20 mouse cellular contexts compared by ENCODE assay signal in genomic region chr6:108464308-108464979, GRCm38 (mm10).
DNase-seq lines count a peak whose midpoint lies in the region; ATAC-seq lines count a peak whose summit lies in the region.
"Had no signal": no experiment of that assay in that cellular context is flagged by ENCODE, and none has a peak within 500 bp of the region (broad histone marks: within the 10 kb centered on the region; RNA-seq: fewer than 3 reads in every experiment).

No protein-coding gene starts in this region.

- H3K4me1 ChIP-seq in forebrain, embryonic 11.5 days (replicated peaks; ENCODE audit: control insufficient read depth, insufficient read depth, low read length) = no peaks in the 10 kb centered on the region

- ATAC-seq in forebrain, embryonic 11.5 days (replicated peaks; ENCODE audit: low FRiP score) = no peak
- ATAC-seq: inflammation-experienced regulatory T-cells, adult 6 months had no signal

- no peak overlapping the region for H3K9ac ChIP-seq in forebrain, embryonic 11.5 days (ENCODE audit: low read length)
- H3K9ac ChIP-seq: liver, embryonic 14.5 days; neural tube, embryonic 12.5 days had no signal

- peak; percentile 13 for DNase-seq in kidney, adult 18-20 months
- no peak for DNase-seq in kidney, postnatal 10 days
- DNase-seq in adrenal gland, adult 2 months = peak; percentile 81
- peak; percentile 35 for DNase-seq in heart, adult 8-10 months (ENCODE audit: low spot score)
- DNase-seq in heart, postnatal 25 days (ENCODE audit: low spot score) = peak; percentile 17
- DNase-seq in forebrain, embryonic 11.5 days (ENCODE audit: low spot score) = no peak
- DNase-seq in frontal cortex, postnatal 10 days (ENCODE audit: low spot score in 2 of 2) = no peak
- DNase-seq: B cell, adult 2 months; cerebellum, postnatal 36 days; gastrocnemius, postnatal 25 days; left cerebral cortex, postnatal 4 days; lung, postnatal 14 days; thymus, postnatal 36 days had no signal

- no peaks in the 10 kb centered on the region for H3K36me3 ChIP-seq in forebrain, embryonic 11.5 days (ENCODE audit: control insufficient read depth, insufficient read depth, low read length)
- H3K36me3 ChIP-seq: hindbrain, embryonic 10.5 days; neural tube, embryonic 12.5 days had no signal

- 91% methylated on average over 8 of the region's 8 CpGs for WGBS in forebrain, embryonic 11.5 days

- no peaks in the 10 kb centered on the region for H3K9me3 ChIP-seq in forebrain, embryonic 11.5 days (ENCODE audit: control insufficient read depth, low read length)
- H3K9me3 ChIP-seq: embryonic facial prominence, embryonic 10.5 days; hindbrain, embryonic 10.5 days; neural tube, embryonic 12.5 days had no signal

- intact Hi-C loops in heart, postnatal 25 days (cut with DNase I) = no loop called here

- no peaks in the 10 kb centered on the region for H3K27me3 ChIP-seq in forebrain, embryonic 11.5 days (ENCODE audit: control insufficient read depth, insufficient read depth, low read length)
- H3K27me3 ChIP-seq: neural tube, embryonic 12.5 days had no signal

- no peak overlapping the region for H3K4me2 ChIP-seq in forebrain, embryonic 11.5 days (ENCODE audit: low read depth, low read length, severe bottlenecking)
- H3K4me2 ChIP-seq: neural tube, embryonic 12.5 days had no signal

- no peak overlapping the region for H3K27ac ChIP-seq in forebrain, embryonic 11.5 days (ENCODE audit: low read depth, low read length)
- H3K27ac ChIP-seq: embryonic facial prominence, embryonic 10.5 days; hindbrain, embryonic 10.5 days; liver, embryonic 14.5 days; neural tube, embryonic 12.5 days; stomach, postnatal 0 days had no signal

- H3K4me3 ChIP-seq in forebrain, embryonic 11.5 days (ENCODE audit: low read depth, low read length) = no peak overlapping the region
- H3K4me3 ChIP-seq: embryonic facial prominence, embryonic 10.5 days; erythroblast, embryonic 14.5 days; hindbrain, embryonic 10.5 days; neural tube, embryonic 12.5 days had no signal

Comparison
In these comparisons a context has a peak if more than half of its experiments do, and no peak if none do; other contexts are left out.
1. DNase-seq: peak in kidney, adult 18-20 months (single experiment), adrenal gland, adult 2 months (single experiment), heart, adult 8-10 months (single experiment) and heart, postnatal 25 days (single experiment); none in kidney, postnatal 10 days (single experiment), forebrain, embryonic 11.5 days (single experiment) and frontal cortex, postnatal 10 days (0 of 2).